ENCODE assay signal across 23 mouse cellular contexts in the genomic region with DNA sequence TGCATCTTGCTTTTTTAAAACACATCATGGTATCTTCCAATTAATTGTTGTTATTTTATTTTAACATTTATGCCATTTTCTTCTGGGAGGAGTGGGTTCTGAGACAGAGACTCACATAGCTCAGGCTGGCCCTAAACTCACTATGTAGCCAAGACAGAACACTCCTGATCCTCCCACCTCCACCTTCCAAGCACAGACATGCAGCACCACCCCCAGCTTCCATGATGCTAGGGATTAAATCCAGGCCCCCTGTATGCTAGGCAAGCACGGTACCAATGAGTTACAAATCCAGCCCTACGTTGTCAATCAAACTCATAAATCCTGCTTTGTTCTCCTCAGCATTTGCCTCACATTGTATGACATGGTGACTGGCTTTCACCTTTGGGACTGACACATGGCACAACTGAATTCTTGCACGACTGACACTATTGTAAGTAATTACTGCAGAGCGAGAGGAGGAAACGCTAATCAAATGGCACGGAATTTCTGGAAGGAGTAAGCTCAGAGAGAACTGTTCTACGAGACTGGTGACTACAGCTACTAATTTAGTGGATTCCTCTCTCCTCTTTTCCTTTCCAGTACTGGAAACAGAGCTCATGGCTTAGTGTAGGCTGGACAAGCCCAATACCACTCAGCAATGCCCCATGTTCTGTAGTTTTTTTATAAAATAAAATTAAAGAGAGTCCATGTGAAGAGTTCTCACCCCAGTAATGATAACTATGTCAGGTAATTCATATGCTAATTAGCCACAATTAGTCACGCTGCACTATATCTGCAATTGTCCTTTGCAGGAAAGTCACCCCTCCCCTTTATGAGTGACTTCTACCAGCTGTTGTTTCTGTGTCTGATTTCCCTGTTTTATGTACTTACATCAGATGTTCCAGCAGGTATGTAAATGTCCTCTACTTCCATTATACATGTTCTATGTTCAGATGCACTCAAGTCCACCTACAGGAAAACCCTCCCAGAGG.
DNase-seq lines count a peak whose midpoint lies in the region; ATAC-seq and TF ChIP-seq lines count a peak whose summit lies in the region.
"Had no signal": no experiment of that assay in that cellular context is flagged by ENCODE, and none has a peak within 500 bp of the region (broad histone marks: within the 10 kb centered on the region; RNA-seq: fewer than 3 reads in every experiment).

No protein-coding gene starts in this region.

- no peak overlapping the region for H3K4me3 ChIP-seq in hindbrain, embryonic 13.5 days
- H3K4me3 ChIP-seq in hindbrain, embryonic 16.5 days (ENCODE audit: low read length), result no peak overlapping the region
- no peak overlapping the region for H3K4me3 ChIP-seq in hindbrain, embryonic 14.5 days (replicated peaks; ENCODE audit: low read length)
- H3K4me3 ChIP-seq in stomach, postnatal 0 days (ENCODE audit: low read depth, low read length), result no peak overlapping the region
- H3K4me3 ChIP-seq: embryonic facial prominence, embryonic 12.5 days; erythroblast, embryonic 14.5 days; heart, embryonic 15.5 days; limb, embryonic 12.5 days; lung, embryonic 15.5 days; stomach, embryonic 15.5 days had no signal

- H3K9ac ChIP-seq in hindbrain, embryonic 13.5 days, result no peak overlapping the region
- H3K9ac ChIP-seq in hindbrain, embryonic 16.5 days (ENCODE audit: low read depth, low read length), result no peak overlapping the region
- no peak overlapping the region for H3K9ac ChIP-seq in hindbrain, embryonic 14.5 days
- no peak overlapping the region for H3K9ac ChIP-seq in stomach, postnatal 0 days (ENCODE audit: low read length)
- H3K9ac ChIP-seq: embryonic facial prominence, embryonic 12.5 days; heart, embryonic 15.5 days; limb, embryonic 12.5 days; liver, embryonic 14.5 days; lung, embryonic 15.5 days; stomach, embryonic 15.5 days had no signal

- 39% methylated on average over 8 of the region's 8 CpGs for WGBS in hindbrain, embryonic 13.5 days
- 29% methylated on average over 8 of the region's 8 CpGs for WGBS in hindbrain, embryonic 16.5 days
- 34% methylated on average over 8 of the region's 8 CpGs for WGBS in hindbrain, embryonic 14.5 days
- WGBS in stomach, postnatal 0 days, result 77% methylated on average over 8 of the region's 8 CpGs

- no peaks in the 10 kb centered on the region for H3K27me3 ChIP-seq in hindbrain, embryonic 13.5 days
- no peaks in the 10 kb centered on the region for H3K27me3 ChIP-seq in hindbrain, embryonic 16.5 days (replicated peaks; ENCODE audit: control insufficient read depth, insufficient read depth, low read length)
- H3K27me3 ChIP-seq in hindbrain, embryonic 14.5 days (ENCODE audit: control insufficient read depth, insufficient read depth, low read length), result no peaks in the 10 kb centered on the region
- no peaks in the 10 kb centered on the region for H3K27me3 ChIP-seq in stomach, postnatal 0 days (ENCODE audit: control insufficient read depth, insufficient read depth, low read length)
- H3K27me3 ChIP-seq: embryonic facial prominence, embryonic 12.5 days; heart, embryonic 15.5 days; limb, embryonic 12.5 days; lung, embryonic 15.5 days; stomach, embryonic 15.5 days had no signal

- no peaks in the 10 kb centered on the region for H3K36me3 ChIP-seq in hindbrain, embryonic 13.5 days
- no peaks in the 10 kb centered on the region for H3K36me3 ChIP-seq in hindbrain, embryonic 16.5 days (ENCODE audit: control insufficient read depth, insufficient read depth, low read length)
- H3K36me3 ChIP-seq in hindbrain, embryonic 14.5 days (replicated peaks; ENCODE audit: control insufficient read depth, insufficient read depth), result no peaks in the 10 kb centered on the region
- no peaks in the 10 kb centered on the region for H3K36me3 ChIP-seq in stomach, postnatal 0 days (ENCODE audit: control insufficient read depth, insufficient read depth, low read length)
- H3K36me3 ChIP-seq: embryonic facial prominence, embryonic 12.5 days; heart, embryonic 15.5 days; limb, embryonic 12.5 days; lung, embryonic 15.5 days; stomach, embryonic 15.5 days had no signal

- no peaks in the 10 kb centered on the region for H3K9me3 ChIP-seq in hindbrain, embryonic 13.5 days
- H3K9me3 ChIP-seq in hindbrain, embryonic 16.5 days (ENCODE audit: control insufficient read depth, low read length), result no peaks in the 10 kb centered on the region
- H3K9me3 ChIP-seq in hindbrain, embryonic 14.5 days (ENCODE audit: control insufficient read depth, low read length), result no peaks in the 10 kb centered on the region
- no peaks in the 10 kb centered on the region for H3K9me3 ChIP-seq in stomach, postnatal 0 days (ENCODE audit: control insufficient read depth, low read length)
- H3K9me3 ChIP-seq: embryonic facial prominence, embryonic 12.5 days; heart, embryonic 15.5 days; limb, embryonic 12.5 days; lung, embryonic 15.5 days; stomach, embryonic 15.5 days had no signal

- peaks cover 5% of the 10 kb centered on the region; the same call in 1 of the 2 replicates for H3K4me1 ChIP-seq in hindbrain, embryonic 13.5 days (replicated peaks)
- no peaks in the 10 kb centered on the region for H3K4me1 ChIP-seq in hindbrain, embryonic 16.5 days (ENCODE audit: control insufficient read depth, insufficient read depth, low read depth, low read length)
- H3K4me1 ChIP-seq in hindbrain, embryonic 14.5 days (replicated peaks; ENCODE audit: control insufficient read depth, insufficient read depth, low read length), result peaks cover 3% of the 10 kb centered on the region
- no peaks in the 10 kb centered on the region for H3K4me1 ChIP-seq in stomach, postnatal 0 days (replicated peaks; ENCODE audit: control insufficient read depth, insufficient read depth)
- H3K4me1 ChIP-seq: embryonic facial prominence, embryonic 12.5 days; heart, embryonic 15.5 days; limb, embryonic 12.5 days; lung, embryonic 15.5 days; stomach, embryonic 15.5 days had no signal

- peak; percentile 46; the same call in 1 of the 2 replicates for ATAC-seq in hindbrain, embryonic 13.5 days (ENCODE audit: low FRiP score)
- ATAC-seq in hindbrain, embryonic 16.5 days, result no peak
- ATAC-seq in hindbrain, embryonic 14.5 days (ENCODE audit: low FRiP score), result peak; percentile 51; the same call in 1 of the 2 replicates
- no peak for ATAC-seq in stomach, postnatal 0 days (ENCODE audit: low FRiP score, low TSS enrichment)
- ATAC-seq: intestine, postnatal 0 days had no signal

- no peak for TF ChIP-seq CTCF in stomach, postnatal 0 days (IDR thresholded peaks at IDR 0.05; ENCODE audit: low read depth)

- no peak for TF ChIP-seq EP300 in stomach, postnatal 0 days (optimal IDR thresholded peaks at IDR 0.05)

- no peak overlapping the region for H3K27ac ChIP-seq in hindbrain, embryonic 13.5 days
- no peak overlapping the region for H3K27ac ChIP-seq in hindbrain, embryonic 16.5 days (ENCODE audit: low read depth, low read length)
- no peak overlapping the region for H3K27ac ChIP-seq in hindbrain, embryonic 14.5 days
- H3K27ac ChIP-seq in stomach, postnatal 0 days (replicated peaks), result no peak overlapping the region
- H3K27ac ChIP-seq: embryonic facial prominence, embryonic 12.5 days; heart, embryonic 15.5 days; limb, embryonic 12.5 days; liver, embryonic 14.5 days; lung, embryonic 15.5 days; stomach, embryonic 15.5 days had no signal

- no peak overlapping the region for H3K4me2 ChIP-seq in hindbrain, embryonic 13.5 days
- no peak overlapping the region for H3K4me2 ChIP-seq in hindbrain, embryonic 16.5 days (ENCODE audit: low read length)
- no peak overlapping the region for H3K4me2 ChIP-seq in hindbrain, embryonic 14.5 days (replicated peaks)
- H3K4me2 ChIP-seq in stomach, postnatal 0 days (replicated peaks; ENCODE audit: low read depth), result no peak overlapping the region
- H3K4me2 ChIP-seq: embryonic facial prominence, embryonic 12.5 days; heart, embryonic 15.5 days; limb, embryonic 12.5 days; lung, embryonic 15.5 days; stomach, embryonic 15.5 days had no signal

- peak; percentile 20 for DNase-seq in retina, postnatal 1 day
- no peak for DNase-seq in retina, embryonic 14.5 days (ENCODE audit: low spot score)
- DNase-seq in hindbrain, embryonic 14.5 days (ENCODE audit: low spot score), result no peak
- DNase-seq in adrenal gland, postnatal 4 days (ENCODE audit: low spot score in 2 of 2), result no peak
- no peak for DNase-seq in stomach, postnatal 0 days (ENCODE audit: low spot score)
- DNase-seq: B cell, adult 2 months; cerebellum, adult 9-10 months; gastrocnemius, postnatal 10 days; heart, adult 18-20 months; heart, postnatal 4 days; lung, postnatal 4 days; right cerebral cortex, postnatal 25 days; thymus, adult 2 months had no signal

Comparison
In these comparisons a context has a peak if more than half of its experiments do, and no peak if none do; other contexts are left out.
1. ATAC-seq: peak in hindbrain, embryonic 13.5 days (single experiment) and hindbrain, embryonic 14.5 days (single experiment); none in hindbrain, embryonic 16.5 days (single experiment) and stomach, postnatal 0 days (single experiment).